Mouse (Mus musculus) v-Abl transformed pro-B cells (cell line): Measurements from ENCODE around the gene Acot7.

Source experiments
- in situ Hi-C, 2 experiments: fragments of 400-800 bp; cut with MboI; formaldehyde crosslinking; loops; one replicate each; pipeline ENCODE4 v1.15.1; 2025; ENCODE audit not compliant: unreplicated experiment in 2 of 2

Acot7 gene

DNA sequence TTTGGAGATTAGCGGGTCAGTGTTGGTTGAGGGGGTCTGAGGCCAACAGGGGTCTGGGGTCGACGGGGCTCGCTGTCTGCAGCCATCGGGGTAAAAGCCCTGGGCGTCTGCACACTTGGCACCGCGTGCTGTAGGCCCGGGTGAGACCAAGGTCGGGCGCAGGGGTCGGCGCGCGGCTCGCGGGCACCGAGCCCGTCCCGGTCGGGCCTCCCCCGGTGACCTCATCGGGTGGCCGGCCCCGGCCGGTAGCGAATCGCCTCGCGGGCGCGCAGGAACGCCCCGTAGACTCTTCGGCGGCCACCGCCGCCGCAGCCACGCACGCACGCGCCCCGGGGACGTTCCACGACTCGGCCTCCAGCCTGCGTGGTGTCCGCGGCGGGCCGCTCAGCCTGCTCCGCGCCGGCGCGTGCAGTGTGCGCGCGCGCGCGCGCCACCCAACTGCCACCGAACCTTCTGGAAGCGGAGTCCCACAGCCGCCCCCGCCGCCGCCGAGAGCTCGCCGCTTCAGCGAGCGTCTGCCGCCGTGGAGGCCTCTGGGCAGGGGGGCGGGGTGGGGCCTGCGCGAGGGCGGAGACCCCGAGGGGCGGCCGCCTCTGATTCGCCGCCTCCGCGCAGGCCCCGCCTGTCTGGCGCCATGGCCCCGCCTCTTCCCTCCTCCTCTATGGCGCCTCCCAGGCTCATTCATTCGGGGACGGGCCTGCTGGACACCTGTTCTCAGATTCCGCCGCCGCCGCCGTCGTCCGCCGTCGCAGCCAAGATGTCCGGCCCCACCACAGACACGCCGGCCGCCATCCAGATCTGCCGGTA is at the start of gene Acot7:
TSS of gene Acot7 (plus strand) at position 598 of the 807 bp plus-strand sequence.
- in situ Hi-C loops, result loop anchor here (10.0 to 25.0 kb wide), 5 partner anchors 257 to 1985 kb away; partner anchors contain the start of genes A430005L14Rik (in 1 of the 2), Megf6 (in 1 of the 2), Tprgl (in 1 of the 2) and Trp73 (in 1 of the 2)

DNA sequence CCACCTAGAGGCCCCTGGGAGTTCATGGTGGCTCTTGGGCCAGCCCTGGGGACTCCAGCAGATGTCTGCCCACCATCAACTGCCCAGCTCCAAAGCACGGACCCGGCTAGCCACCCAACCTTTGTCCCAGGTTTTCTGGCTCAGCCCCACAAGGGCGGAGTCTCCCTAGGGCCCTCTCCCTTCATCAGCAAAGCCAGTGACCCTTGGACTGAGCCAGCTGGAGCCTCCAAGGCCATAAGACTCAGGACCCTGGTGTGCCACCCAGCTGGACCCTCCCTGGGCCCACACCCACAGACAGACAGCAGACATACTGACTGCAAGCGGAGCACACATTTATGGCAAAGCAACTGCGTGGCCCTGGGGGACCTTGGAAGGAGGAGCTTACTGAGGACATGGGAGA is 49.1 kb upstream of the Acot7 start:
- in situ Hi-C loops, result no loop called here

DNA sequence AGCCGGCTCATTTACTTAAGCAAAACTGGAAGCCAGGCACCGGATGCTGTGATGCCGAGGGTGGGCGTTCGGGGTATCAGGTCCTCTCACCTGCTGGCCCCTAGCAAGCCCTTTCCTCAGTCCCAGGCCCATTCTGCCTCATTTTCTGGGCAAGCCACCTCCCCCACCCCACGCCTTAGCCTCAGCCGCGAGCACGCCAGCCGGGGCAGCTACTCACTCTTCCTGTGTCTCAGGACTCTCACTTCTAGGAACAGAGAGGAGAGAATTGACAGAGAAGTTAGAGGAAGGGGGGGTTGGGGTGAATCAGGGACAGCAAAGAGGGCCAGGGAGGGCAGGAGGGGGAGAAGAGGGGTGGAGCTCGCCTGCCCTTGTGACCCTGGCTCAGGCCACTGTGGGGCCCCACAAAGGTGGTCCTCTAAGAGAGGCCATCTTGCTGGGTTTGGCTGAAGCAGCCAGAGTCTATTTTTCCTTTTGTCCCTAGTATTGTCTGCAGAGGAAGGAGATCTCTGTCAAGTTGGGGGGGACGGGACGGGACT is 48.5 kb upstream of the Acot7 start:
- in situ Hi-C loops, result no loop called here

DNA sequence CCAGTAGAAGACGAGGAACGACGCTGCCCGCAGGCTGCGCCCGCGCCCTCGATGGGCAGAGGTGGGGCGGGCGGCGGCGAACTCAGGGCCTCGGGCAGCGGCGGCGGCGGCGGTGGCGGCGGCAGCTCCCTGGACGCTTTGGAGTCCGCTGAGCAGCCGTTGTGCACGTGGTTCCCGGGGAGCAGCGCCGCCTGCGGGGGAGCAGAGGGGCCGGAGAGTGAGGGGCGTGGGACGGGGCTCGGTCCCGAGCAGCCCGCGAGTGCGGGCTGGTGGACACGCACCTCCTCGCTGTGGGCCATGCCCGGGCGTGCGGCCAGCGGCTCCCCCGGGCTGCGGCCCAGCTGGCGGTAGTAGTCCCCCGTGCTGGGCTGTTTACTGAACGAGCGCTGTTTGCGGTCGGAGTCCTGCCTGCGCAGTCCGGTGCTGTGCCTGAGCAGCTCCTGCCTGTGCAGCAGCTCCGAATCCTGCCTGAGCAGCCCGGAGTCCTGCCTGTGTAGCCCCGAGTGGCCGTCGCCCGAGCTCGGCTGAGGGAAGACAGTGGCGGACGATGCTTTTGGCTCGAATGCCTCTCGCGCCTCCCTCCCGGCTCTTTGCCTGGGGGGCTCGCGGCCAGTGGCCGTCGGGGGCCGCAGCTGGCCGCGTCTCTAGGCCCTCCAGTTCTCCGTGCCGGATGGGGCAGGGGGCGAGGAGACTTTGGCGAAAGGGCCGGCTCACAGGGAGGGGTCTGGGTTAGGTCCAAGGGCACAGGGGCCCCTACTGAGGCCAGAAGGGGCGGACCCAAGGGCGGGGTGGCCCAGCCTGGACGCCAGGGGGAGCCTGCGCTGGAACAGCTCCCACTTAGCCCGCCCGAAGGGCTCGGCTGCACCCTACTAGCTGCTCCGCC is 46.9 kb upstream of the Acot7 start:
- in situ Hi-C loops, result no loop called here

DNA sequence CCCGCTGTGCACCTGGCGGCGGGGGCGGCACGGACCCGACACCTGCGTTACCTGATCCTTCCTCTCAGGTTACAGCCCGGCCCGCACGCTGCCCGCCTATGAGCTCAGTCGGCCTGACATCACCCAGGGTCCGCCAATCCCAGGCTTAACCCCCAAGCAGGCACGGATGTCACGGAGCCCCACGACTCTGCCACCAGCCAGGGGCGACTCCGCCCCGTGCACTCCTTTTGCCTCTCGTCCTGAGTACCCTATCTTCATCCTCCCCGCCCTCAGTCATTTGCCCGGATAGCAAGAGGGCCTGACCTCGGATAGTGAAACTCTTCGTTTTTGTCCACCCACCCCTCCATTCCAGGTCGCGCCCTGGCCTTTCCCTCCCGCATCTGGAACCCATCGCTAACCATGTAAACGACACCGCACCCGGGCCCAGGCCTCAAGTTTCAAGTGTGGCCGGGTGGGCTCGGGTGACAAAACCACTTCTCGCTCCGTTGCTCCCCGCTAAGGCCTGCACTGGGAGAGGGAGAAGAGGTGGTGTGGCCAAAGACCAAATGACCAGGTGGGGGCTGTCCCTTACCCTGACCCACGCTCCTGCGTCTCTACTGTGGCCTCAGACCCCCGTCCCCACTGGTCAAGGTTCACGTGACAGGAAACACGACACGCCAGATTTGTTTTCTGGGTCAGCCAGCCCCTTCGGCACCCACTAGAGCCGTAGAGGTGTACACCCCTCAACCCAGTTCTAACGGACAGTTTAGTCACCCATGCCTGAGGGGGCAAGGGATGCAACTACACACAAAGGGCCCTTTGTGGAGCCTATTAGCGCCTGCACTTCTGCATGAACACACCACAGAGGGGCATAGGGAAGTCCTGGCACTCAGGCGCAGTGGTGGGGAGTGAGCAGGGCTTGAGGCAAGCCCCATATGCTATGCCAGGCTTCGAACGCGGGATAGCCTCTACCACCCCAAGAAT is 45.8 kb upstream of the Acot7 start:
- in situ Hi-C loops, result no loop called here

DNA sequence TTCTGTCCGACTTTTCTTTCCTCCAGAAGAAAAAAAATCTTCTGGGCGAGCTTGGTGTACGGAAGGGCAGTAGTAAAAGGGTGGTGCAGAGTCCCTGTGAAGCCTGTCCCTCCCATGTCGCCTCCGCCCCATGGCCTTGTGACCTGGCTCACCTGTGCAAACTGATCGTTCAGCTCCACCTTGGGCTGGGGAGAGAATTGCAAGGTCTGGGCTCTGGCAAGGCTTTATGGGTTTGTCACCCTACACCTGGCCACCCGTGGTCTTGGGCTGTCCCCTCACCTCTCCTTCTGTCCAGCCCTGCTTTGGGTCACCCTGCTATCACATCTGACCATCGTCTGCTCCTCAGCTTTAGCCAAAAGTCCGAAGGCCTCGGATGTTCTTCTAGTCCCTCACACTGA is 45.2 kb upstream of the Acot7 start:
- in situ Hi-C loops, result no loop called here

DNA sequence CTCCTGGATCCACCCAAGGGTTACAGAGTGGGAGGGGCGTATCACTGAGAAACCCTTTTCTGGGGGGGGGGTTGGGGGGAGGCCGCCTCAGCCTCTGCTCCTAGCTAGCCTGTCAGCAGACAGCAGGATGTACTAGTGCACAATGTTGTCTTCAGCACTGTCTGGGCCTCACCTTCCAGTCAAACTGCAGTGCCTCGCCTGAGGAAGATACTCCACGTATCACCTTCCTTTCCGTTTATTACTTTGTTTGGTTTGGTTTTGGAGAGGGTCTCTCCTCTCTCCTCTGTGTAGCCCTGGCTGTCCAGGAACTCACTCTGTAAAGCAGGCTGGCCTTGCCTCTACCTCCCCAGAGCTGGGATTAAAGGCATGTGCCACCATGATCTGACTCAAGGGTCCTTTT is 44.7 kb upstream of the Acot7 start:
- in situ Hi-C loops, result no loop called here

DNA sequence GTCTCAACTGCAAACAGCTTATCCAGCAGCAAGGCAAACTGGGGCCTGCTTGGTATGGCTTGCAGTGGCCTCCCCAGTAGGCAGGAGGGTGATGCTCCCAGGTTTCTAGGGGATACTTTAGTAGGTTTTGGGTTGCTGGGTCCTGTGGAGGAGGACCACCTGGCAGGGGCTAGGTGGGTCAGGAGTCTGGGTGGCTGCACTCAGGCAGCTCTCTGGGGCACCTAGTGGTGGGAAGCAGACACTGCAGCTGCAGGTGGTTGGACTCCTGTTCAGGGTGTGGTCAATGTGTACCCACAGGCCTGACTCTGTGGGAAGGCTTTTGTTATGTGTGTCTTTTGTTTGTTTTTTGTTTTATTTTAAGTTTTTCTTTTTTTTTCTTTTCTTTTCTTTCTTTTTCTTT is 43.4 kb upstream of the Acot7 start:
- in situ Hi-C loops, result no loop called here

DNA sequence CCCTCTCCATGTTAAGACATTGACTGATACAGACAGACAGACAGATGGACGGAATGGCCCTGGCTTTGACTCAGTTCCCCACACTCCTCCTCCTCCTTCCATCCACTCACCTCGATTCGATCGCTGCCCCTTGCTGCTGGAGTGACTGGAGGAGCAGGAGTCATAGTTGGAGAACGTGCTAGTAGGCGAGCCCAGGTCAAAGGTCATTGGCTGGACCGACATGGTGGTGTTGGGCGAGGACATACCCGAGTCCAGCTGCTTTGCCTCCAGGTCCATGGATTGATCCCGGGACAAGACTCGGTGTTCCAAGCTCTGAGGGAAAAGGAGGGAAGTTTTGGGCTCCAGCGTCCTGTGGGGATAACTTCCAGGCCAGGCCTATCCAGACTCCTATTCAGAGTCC is 42.6 kb upstream of the Acot7 start:
- in situ Hi-C loops, result no loop called here

DNA sequence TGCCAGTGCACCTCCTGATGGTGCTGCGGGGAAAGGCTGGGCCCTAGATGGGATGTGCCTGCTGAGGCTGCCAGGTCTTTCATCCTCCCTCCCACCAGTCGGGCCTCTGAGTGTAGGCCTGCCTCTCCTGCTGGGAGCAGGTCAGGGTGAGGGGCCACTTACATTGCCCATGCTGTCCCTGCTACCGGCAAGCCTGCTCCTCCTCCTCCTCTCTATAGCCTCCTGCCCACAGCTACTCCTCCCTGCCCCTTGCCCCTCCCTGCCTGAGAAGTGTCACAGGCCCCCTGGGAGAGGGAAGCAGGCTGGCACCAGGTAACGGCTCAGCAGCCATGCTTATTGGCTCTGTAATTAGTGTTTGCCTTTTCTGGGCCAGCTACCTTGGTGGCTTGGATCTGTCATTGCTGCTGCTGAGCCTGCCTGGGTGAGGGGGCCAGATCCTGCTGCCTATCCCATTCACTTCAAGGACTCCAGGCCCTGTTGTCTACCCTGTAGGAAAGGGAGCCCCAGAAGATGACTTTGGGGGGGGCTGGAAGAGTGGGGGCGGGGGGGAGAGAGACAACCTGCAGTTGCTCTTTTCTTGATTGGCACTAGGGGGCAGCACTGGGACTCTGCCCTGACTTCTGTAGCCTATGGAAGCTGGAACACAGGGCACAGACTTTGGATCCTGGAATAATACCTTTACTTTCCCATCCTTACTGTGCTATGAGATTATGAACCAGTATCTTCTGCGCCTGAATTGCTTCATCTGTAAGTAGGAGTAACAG is 41.6 kb upstream of the Acot7 start:
- in situ Hi-C loops, result no loop called here

DNA sequence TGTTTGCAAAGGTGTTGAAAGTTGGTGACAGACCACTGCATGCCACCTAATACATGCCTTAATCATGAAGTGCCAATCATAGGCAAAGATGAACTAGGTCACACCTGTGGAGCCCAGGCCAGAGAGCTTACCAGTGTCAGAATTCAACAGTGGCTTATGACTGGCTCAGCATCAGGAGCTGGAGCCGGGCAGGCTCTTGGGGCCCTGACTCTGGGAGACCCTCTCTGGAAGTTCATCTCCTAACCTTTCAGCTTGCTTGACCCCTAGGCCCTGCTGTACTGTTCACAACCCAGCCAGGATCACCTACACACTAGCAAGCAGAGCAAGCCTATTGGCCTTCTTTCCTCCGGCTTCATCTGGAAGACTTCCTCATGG is 41.1 kb upstream of the Acot7 start:
- in situ Hi-C loops, result no loop called here

DNA sequence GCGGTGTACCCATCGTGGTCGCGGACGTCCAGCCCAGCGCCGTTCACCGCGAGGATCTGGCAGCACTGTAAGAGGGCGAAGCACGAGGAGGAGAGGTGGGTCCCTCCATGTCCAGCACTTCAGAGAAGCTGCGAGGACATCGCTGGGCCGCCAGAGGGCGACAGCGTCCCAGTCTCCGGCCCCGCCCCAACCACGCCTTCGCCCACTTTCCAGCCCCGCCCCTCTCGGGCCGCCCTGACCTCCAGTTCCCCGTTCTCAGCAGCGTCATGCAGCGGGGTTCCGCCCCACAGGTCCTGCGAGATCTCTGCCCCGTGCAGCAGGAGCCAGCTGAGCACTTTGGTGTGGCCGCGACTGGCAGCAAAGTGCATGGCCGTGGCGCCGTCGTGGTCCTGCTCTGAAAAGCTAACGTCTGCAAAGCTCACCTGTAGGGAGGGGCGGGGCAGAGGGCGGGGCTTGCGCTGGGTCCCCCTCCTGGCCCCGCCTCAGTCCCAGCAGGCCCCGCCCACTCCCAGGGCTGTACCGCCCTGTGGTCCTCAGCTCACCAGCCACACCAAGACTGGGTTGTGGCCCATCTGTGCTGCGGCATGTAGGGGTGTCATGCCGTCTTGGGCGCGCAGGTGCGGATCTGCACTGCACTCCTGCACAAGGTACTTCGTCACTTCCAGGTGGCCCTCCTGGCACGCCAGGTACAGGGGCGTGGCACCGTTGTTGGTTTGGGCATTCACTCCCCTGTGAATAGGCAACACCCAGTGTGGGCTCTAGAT is 39.3 kb upstream of the Acot7 start:
- in situ Hi-C loops, result no loop called here

DNA sequence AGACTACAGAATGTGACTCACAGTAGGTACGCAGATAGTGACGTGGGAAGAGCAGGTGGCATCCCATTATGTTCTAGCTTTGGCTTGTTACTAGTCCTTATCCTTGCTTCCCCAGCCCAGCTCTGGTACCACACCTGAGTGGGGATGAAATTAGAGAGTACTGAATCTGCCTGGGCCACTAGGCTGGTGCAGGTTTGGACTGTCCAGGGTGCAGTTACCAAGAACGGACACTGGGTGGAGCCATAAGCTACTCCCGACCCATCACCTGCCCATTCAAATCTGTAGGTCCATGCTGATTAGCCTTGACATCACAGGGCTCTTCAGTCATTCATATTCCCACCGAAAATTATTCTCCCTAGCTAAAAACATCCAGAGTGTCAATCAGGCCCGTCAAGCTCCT is 37.5 kb upstream of the Acot7 start:
- in situ Hi-C loops, result no loop called here

DNA sequence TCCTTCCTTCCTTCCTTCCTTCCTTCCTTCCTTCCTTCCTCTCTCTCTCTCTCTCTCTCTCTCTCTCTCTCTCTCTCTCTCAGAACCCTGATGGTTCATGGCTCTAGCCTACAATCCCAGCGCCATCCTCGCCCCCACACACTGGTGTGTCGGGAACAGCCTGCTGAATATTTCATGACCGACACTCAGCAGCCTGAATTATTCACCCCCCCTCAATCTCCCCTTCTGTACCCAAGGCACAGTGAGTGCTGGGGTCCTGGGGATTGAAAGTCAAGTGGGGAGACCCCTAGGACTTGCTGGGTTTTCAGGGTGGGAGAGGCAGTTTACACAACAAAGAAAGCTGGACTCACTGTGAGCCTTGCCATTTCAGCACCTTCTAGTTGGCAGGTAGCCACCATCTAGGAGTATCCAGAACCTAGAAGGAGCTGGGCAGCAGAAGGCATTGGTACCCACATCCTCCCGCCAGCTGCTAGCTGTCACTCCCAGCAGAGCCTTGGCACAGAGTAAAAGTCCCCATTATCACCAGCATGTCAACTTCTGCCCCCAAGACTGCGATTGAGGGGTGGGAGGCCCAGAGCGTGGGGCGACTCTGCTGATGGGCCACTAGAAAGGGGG is 36.3 kb upstream of the Acot7 start:
- in situ Hi-C loops, result no loop called here

DNA sequence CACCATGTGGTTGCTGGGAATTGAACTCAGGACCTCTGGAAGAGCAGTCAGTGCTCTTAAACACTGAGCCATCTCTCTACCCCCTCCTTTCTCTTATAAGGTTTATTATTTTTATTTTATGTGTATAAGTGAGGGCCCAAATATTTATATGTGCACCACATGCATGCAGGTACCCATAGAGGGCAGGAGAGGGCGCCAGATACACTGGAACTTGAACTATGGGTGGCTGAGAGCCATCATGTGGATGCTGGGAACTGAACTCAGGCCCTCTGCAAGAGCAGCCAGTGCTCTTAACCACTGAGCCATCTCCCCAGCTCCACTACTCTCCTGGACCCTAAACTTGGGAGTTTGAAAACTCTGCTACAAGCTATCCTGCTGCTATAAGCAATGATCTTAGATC is 34.3 kb upstream of the Acot7 start:
- in situ Hi-C loops, result no loop called here

DNA sequence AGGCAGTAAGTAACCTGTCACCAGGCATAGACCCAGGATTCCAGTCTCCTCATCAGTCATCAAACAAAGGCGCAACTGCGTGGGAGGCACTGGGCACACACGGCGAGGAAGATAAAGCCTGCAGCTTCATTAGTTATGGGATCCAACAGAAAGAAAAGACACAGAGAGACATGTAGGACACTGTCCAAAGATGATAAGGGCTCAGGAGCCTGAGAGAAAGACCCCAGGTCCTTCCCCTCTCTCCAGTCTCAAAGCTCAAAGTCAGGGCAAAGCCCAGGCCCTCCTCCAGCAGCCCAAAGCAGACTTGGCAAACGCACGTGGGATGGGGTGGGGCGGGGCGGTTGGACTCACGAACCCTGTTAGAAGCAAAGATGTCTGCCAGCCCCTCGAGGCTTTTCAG is 32.5 kb upstream of the Acot7 start:
- in situ Hi-C loops, result no loop called here

DNA sequence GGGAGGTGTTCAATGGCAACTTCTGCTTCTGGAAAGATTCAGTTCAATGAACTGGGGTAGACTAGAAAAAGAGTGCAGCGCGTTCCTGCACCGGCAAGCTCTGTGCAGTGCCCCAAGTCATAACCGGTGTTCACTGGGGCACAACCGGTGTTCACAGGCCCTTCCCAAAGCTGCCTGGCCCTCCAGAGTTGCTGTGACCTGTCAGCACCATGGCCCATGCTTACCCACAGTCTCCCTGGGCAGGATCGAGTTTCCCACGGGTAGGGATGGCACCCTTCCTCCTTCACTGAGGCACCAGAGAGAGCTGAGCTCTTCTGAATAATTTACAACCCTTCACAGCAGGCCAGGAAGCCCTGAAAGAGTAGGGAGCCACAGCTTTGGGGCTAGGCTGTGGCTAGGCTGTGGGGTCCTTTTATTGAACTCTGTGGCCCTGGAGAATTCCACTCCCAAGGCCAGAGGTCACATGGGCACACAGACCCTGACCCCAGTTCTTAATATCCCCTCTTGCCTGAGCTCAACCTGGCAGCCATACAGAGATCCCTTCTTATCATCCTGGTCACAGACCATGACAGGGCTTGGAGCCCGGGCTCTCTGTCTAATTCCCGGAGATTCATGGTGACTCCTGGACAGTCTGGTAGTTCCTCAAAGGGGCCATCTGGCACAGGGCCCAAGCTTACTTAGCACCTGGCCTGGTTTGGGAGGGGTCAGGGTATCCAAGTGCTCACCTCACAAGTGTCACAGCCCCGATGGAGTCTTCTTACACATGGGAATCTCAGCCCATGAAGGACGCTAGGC is 31.7 kb upstream of the Acot7 start:
- in situ Hi-C loops, result no loop called here

DNA sequence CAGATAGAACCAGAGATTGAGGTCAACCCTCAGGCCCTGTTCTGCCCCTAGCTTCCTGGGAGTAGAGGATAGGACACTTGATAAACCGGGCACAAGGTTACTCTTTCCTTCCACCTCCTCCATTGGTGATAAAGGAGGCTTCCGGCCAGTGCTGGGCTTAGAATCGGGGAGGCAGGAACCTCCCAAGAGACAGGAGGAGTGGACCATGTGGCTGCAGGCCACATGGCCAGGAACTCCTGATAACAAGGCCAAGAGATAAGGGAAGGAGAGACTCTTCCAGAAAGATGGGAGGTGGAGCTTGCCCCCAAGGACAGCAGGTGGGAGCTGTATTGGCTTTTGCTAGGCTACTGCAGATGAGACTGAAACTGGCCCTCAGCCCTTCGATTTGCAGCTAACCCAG is 27.4 kb upstream of the Acot7 start:
- in situ Hi-C loops, result loop anchor here in 1 of 2 experiments (25.0 kb wide), 1 partner anchor 1812 kb away; the partner anchor contains the start of gene A430005L14Rik
